Mouse (Mus musculus) lung, postnatal 0 days (tissue): ENCODE results near the gene Qpctl.

ENCODE experiments used
- CTCF ChIP-seq: IDR thresholded peaks from 2 replicates; pipeline ENCODE4 v1.5.1; 2016; ENCODE audit warnings: antibody characterized with exemption, mild to moderate bottlenecking
- EP300 ChIP-seq: IDR thresholded peaks from 2 replicates; pipeline ENCODE4 v1.6.1; 2016; ENCODE audit warnings: antibody characterized with exemption, mild to moderate bottlenecking, control low read depth

DNA sequence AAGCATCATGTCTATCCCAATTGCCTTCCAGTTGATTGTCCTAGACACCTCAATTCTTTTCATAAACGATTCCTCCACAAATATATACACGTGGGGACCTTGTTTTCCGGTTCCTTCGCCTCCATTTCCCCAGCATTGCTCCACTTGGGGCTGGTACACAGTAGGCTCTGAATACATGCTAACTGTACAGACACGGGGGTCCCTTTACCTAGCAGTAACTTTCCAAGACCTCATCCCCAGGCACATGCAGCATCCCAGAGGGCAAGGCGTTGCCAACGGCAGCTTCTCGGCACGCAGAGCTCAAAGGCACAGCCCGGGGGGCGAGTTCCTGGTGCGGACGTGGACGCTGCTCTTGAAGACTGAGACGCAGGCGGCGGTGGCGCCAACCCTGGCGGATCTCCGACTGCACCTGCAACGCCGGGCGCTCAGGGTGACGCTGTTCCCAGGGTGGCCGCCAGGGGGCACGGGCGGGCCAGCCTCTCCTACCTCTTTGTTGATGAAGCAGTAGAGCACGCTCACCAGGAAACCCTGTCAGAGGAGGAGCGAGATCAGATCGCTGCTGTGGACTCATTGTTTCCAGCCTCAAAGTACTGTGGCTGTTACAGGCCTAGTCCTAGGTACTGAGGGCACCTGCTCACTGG is 8.2 kb upstream of the Qpctl start:
- TF ChIP-seq CTCF (peak; percentile 99), EP300 (no peak)
